Mouse (Mus musculus) kidney, postnatal 25 days (tissue): Measurements from ENCODE around the gene Slc38a2.

Experiments used
- DNase-seq, 2 experiments: peaks; one replicate each; pipeline ENCODE4 v3.0.0; 2021; ENCODE audit warnings: mixed read lengths in 2 of 2

The Slc38a2 gene

GRCm38 (mm10) chr15:96660590-96661141 lies 38.9 kb downstream of the Slc38a2 start:
- DNase-seq: no peak

- DNase-seq: no peak
These were observed 41.3 kb downstream of the Slc38a2 start for GRCm38 (mm10) chr15:96658275-96658602.

DNA sequence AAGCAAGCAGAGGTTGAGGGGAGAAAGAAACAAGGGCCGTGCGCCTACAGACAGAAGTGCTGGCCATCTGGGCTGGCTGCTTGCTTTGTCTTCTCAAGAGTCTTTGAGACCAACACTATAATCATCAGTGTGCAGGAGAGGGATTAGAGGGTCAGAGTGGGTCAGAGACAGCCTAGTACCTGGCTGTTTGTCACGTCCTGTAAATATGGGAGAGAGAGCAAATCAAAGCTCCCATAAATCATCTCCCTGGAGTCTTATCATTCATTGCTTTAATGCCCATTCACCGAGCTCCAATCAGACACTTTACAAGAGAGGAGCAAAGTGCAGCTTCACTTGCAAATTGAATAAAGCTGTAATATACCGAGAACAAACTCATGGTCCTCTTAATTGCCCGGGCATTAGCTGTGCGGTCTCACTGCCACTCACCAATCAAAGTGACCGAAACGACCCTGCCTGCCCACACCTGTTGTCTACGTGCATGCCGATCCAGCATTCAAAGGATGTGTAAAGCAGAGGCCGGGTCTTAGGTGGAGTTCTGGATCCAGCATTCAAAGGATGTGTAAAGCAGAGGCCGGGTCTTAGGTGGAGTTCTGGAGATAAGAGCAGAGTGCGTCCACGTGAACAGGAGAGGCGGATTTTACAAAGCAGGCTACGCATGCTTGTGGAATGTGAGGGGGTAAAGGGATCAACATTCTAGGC lies 41.8 kb downstream of the Slc38a2 start:
- no peak for DNase-seq

GRCm38 (mm10) chr15:96655514-96655913 lies 44.0 kb downstream of the Slc38a2 start:
- no peak for DNase-seq

DNA sequence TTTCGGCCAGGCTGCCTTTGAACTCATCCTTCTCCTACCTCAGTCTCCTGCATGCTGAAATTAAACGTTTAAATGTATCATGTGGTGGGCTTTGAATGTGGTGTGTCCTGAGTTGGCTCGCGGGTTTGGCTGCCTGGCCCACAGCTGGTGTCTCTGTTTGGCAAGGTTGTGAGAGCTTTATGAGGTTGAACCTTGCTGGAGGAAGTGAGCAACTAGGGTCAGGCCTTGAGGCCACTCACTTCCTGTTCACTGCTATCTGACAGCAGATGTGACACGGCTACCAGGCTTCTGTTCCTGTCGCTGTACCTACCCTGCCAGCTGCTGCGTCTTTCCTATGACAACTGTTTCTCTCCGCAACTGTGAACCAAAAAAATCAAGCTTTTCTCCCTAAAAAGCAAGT lies 44.8 kb downstream of the Slc38a2 start:
- no peak for DNase-seq

- DNase-seq: no peak
These were observed 46.5 kb downstream of the Slc38a2 start for GRCm38 (mm10) chr15:96653011-96653410.

- no peak for DNase-seq
These were observed 47.0 kb downstream of the Slc38a2 start for GRCm38 (mm10) chr15:96652531-96652930.

DNA sequence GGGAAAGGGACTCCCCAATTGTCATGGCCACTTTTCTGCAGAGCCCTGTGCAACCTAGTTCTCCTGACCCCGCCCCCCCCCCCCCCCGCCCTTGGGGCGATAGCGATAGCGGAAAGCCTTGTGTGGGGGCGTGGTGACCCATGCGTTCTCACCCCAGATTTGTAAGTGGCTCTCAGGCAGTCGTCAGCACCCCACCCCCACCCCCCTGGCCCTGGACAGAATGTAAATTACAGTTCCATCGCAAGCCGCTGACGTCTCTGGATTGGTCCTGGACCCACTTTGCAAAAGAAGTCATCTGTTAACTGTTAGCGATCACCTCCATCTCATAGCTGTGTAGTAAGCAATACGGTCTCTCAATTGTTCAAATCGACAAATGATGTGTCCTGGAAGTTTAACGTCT lies 52.2 kb downstream of the Slc38a2 start:
- no peak for DNase-seq

- peak; percentile 9 to 42 for DNase-seq
These were observed 56.8 kb downstream of the Slc38a2 start, which contains the start of gene Slc38a1 for GRCm38 (mm10) chr15:96642436-96643405. Slc38a1 (minus strand) TSS chr15:96642913.

- peak in 1 of 2 experiments; percentile 49 for DNase-seq
These were observed 57.6 kb downstream of the Slc38a2 start for GRCm38 (mm10) chr15:96641821-96642435.

DNA sequence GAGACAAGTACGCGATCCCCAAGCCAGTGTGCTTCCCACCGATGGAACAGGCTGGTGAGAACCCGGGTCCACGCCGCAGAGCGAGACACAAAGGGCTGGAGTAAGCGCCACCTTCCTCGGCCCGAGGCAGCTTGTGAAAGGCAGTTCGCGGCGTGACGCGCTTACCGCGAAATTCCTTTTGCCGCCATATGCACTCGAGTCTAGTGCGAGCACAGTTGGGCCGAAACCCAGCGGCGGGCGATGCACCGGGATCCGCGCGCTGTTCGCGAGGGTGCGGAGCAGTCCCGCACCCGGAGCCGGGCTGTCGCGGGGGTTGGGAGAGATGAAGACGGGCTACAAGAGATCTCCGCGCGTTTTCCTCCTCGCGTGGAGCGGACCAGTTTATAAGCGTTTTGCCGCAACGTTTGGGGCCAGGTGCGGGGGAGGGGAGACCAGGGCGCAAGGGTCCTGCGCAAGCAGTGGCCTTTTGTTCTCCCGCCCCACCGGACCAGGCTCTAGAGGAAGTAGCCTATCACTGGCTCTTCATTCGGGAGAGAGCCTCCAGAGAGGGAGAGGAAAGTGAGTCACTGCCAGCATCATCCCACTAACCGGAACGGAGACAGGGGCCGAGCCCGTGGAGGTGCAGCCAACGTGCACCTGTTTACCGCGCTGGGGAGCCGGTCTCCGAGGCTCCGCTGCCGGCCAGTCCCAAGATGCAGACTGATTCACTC lies 58.3 kb downstream of the Slc38a2 start:
- peak; percentile 31 to 57 for DNase-seq

- no peak for DNase-seq
These were observed 59.1 kb downstream of the Slc38a2 start for GRCm38 (mm10) chr15:96640291-96640985.

DNA sequence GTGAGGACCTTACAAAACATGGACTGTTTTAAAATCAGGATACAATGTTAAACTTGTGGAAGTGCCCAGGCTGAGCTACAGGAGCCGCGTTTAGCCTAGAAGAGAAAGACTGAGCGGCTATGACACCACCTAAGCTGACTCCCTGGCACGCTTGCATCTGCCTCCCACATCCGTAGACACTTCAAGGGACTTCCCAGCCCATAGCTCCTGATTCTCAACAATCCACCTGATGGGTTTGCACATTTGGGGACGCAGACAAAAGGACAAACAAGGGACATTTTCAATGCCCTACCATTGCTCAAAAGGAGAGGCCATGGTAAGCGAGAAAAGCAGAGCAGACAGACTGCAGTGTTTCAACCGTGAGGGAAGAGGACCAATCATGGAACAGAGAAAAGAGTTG lies 59.9 kb downstream of the Slc38a2 start:
- no peak for DNase-seq

- no peak for DNase-seq
These were observed 60.9 kb downstream of the Slc38a2 start for GRCm38 (mm10) chr15:96638656-96639055.

DNA sequence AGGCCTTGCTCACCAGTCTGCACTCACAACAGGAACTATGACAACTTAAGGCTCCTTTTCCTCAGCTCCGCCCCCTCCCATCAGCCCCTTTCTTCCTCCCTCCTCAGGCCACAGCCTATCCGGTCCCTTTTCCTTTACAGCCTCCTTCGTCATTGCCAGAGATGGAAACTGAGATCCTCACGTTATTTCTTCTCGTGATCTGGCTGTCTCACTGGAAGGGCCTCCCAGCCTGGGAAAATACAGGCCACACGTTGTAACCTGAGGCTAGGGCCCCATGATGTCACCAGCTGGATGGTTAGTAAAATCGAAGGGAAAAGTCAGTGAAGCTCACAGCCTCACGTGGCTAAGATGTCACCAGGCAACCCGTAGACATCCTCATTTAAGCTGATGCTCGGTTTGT lies 61.4 kb downstream of the Slc38a2 start:
- DNase-seq: no peak
